Mouse (Mus musculus): ENCODE data around the gene Sbk1. TPM values are rescaled to one million over a fixed set of nuclear protein-coding genes. Genes with fewer than 3 reads are reported as not detected.
A peak's percentile ranks its signal among the peaks of the same experiment; 100 is the strongest.
"Not testable (repeated sequence)": the region's sequence is repeated elsewhere in the genome, so short reads cannot be mapped to it uniquely, and the experiment has no call there.

Gene Sbk1
- total RNA-seq, 4 experiments from 2014 or later, result 32.4 to 142 (median 75.6) TPM

- DNase-seq, result no peak
Measured at GRCm38 (mm10) chr7:126288104-126288497, 15.7 kb downstream of the Sbk1 start.

DNA sequence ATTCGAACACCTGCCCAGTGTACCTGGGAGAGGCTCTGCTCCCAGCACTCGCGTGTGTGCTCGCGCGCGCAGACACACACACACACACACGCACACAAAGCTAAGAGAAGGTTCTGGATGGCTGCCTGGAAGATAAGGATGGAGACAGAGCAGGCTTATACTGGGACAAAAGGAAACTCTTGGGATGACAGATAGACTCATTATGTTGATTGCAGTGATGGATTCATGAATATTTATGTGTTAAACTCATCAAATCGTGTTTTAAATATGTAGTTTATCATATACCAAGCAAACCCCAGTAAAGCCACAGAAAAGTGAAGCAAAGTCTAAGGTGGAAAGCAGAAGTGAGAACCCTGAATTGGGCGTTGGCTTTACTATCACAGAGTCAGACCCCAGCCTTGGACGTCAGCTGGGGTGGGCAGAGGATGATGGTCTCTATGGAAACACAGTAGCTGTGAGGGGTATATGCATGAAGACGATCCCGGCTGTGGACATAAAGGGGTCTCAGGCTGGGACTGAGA, 16.2 kb downstream of the Sbk1 start:
- DNase-seq, result no peak

- no peak for DNase-seq
Measured at GRCm38 (mm10) chr7:126289371-126289770, 17.0 kb downstream of the Sbk1 start.

DNA sequence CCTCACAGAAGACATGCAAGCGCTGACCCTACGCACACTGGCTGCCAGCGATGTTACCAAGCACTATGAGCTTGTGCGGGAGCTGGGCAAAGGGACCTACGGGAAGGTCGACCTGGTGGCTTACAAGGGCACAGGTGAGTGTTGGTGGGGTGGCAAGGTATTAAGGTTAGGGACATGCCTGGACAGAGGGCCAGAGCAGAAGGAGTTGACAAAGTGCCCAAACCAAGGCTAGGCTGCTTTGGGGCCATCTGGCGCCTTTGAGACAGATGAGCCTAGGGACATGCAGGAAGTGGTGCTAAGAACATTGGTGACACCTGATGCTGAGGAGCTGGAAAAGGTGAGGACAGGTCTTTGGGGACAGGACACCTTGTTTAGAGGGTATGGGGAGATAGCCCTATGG, 17.5 kb downstream of the Sbk1 start:
- DNase-seq, result no peak

DNA sequence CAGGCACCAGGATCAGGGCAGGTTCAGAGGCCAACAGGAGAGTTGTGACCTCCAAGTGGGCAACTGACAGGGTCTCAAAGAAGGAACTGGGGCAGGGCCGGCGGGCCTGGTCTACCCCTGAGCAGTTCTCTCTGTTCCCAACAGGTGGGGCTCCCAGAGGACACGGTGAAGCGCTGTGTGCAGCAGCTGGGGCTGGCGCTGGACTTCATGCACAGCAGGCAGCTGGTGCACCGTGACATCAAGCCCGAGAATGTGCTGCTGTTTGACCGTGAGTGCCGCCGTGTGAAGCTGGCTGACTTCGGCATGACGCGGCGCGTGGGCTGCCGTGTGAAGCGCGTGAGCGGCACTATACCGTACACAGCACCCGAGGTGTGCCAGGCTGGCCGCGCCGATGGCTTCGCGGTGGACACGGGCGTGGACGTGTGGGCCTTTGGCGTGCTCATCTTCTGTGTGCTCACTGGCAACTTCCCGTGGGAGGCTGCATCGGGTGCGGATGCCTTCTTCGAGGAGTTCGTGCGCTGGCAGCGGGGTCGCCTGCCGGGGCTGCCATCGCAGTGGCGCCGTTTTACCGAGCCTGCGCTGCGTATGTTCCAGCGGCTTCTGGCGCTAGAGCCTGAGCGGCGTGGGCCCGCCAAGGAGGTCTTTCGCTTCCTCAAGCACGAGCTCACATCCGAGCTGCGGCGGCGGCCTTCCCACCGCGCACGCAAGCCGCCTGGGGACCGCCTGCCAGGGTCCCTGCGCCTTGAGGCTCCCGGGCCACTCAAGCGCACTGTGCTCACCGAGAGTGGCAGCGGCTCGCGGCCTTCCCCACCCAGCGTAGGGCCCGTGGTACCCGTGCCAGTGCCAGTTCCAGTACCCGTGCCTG, 19.5 kb downstream of the Sbk1 start:
- DNase-seq, result no peak

DNA sequence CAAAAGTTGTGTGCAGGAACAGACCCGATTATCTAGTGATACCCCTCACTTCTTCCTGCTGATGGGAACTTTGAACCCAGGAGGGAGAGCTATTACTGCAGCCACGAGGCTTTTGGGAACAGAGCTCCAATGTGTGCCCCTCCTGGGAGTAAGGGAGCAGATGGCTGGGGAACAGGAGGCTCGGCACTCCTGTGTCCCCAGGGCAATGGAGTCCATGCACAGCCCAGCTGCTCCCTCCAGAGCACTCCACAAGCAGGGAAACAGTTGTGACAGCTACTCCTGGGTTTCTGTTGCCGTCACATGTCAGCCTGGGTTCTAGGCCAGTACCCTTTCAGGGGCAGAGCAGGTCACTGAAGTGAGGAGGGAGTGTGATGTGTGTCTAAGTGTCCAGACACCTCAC, 20.7 kb downstream of the Sbk1 start:
- DNase-seq, result no peak

- no peak for DNase-seq
Measured at GRCm38 (mm10) chr7:126297579-126298460, 25.4 kb downstream of the Sbk1 start.

GRCm38 (mm10) chr7:126298856-126299255, 26.4 kb downstream of the Sbk1 start:
- DNase-seq, result peak; percentile 87

DNA sequence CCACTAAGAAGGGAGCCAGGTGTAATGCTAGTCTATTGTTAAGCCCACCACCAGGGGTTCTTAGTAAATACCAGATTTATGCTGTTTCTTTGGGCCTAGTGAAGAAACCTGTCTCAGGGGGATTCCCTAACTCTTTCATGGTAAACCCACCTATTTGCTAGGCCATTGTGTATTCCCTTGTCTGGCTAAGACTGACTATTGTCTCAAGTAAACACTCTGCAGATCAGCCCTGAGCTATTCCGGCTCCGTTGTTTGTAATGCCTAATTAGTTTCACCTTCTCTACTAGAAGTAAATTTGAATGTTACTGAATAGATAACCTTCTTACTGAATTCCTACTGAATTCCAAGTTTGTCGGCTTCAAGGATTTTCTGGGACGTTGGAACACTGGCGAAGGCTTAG, 29.4 kb downstream of the Sbk1 start:
- not testable (repeated sequence) for DNase-seq

GRCm38 (mm10) chr7:126311822-126312221, 39.4 kb downstream of the Sbk1 start:
- DNase-seq, result no peak

DNA sequence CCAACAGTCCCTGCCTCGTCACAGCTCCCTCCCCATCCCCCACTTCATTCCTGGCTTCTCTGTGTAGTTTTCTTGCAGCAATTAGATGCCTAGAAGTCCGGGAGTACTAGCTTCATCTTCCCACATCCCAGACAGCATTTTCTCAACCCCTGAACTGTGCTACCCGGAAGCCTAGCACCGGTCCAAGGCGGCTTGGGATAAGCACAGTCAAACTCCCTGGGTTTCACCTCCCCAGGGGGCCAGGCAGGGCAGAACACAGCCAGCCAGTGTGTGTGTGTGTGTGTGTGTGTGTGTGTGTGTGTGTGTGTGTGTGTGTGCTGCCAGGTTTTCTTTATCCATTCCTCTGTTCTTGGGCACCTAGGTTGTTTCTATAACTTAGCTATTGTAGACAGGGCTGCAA, 40.9 kb downstream of the Sbk1 start:
- DNase-seq, result no peak

GRCm38 (mm10) chr7:126314273-126314672, 41.9 kb downstream of the Sbk1 start:
- no peak for DNase-seq

DNA sequence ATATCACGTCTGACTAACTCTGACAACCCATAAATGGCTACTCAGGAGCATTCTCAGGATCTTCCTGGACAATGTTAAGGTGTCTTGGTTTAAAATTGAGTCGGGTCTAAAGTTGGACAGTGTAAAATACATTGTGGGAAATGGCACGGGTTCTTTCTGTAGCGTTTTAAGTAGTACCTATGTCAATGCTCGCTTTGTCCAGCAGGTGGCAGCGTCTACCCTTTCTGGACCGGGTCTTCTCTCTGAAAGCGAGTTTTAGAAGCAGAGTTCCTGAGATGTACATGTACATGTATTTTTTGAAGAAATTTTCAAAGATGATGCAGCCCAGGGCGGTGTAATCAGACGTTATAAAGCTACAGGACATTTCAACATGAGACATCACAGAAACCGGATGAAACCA, 51.3 kb downstream of the Sbk1 start:
- DNase-seq, result peak; percentile 37

DNA sequence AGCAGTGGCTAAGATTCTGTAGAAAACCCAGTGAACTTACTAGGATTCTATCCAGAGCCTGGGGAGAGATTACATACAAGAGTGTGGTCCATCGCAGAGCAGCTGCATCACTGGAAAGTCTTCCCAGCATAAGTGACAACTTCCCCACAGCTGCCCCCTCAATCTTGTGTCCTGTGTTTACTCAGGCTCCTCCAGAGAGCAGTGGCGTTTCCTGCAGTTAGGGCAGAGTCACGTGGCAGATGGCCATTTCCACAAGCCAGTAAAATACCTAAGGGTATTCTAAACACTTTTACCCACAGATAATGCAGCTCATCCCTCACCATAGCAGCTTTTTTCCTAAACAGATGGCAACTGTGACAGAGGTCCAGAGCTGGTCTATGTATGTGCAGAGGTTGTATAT, 52.4 kb downstream of the Sbk1 start:
- no peak for DNase-seq

DNA sequence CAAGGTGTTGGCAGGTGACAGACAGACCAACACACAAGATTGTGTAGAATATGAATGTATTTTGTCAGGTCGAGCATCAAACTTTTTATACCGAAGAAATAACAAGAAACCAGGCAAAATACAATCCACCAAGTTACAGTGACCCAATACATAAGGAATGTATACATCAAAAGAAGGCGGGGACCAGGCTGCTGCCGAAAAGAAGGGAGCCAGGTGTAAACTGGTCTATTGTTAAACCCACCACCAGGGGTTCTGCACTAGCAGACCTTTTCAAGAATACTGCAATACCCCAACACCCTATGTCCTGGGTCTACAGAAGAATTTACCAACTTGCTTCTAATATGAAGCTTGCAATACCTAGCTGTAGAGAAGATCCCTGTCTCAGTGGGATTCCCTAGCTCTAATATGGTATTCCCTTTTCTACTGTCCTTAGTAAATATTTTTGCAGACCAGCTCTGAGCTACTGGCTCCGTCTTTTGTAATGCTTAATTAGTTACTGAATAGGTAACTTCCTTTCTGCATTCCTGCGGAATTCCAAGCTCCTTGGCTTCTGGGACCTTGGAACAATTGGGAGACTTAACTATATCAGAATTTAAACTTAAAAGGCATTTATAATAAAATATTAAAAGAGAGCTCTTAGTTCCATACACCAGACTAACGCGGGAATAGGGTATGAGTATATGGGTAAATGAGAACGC, 53.3 kb downstream of the Sbk1 start:
- DNase-seq, result not testable (repeated sequence)

- not testable (repeated sequence) for DNase-seq
Measured at GRCm38 (mm10) chr7:126328848-126329247, 56.4 kb downstream of the Sbk1 start.

DNA sequence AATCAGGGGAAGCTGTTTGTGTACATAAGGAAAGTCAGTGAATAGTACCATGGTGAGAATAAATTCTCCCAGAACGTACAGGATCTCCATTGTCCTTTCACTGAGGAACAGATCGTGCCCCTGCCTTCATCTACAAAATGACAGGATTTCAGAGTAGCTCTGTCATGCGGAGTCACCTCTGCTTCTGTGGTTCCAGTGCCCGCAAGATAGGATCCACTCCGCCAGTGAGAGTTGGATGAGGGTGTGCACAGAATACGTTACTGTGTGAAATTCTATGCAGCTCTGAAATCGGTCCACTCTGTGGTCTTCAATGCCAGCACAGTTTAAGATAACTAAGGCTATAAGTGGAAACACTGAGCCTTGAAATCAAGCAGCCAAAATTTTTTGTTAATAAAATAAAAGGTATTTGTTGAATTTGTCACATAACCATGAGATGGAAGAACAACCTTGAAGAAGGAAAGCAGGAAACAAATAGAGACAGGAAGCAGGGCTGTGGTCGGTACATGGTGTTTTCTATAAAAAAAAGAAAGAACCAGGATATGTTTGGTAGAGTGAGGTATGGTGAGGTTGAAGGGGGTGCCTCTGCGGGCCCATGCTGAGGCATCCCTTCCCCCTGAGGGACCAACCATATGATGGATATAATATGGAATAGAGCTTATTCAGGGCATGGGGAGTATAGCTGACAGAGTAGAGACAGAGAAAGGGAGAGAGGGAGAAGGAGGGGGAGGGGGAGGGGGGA, 57.7 kb downstream of the Sbk1 start:
- no peak for DNase-seq

GRCm38 (mm10) chr7:126330693-126331092, 58.3 kb downstream of the Sbk1 start:
- no peak for DNase-seq

- no peak for DNase-seq
Measured at GRCm38 (mm10) chr7:126332691-126333090, 60.3 kb downstream of the Sbk1 start.

DNA sequence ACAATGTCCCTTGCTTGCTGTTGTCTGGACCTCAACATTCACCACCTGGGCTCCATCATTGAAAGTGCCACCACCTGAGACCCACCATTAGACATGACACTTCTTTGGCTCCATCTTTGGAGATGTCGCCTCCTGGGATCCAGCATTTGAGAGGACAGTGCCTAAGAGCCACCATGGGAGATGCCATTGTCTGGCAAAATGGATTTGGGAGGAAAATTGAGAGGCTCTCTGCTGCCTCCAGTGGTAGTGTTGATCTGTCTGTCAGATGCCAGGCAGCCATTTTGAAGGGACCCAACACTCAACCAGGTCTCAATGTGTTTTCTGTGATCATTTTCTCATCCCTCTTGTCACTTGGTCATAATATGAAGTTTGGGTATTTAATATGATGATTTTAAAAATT, 63.1 kb downstream of the Sbk1 start:
- no peak for DNase-seq

DNA sequence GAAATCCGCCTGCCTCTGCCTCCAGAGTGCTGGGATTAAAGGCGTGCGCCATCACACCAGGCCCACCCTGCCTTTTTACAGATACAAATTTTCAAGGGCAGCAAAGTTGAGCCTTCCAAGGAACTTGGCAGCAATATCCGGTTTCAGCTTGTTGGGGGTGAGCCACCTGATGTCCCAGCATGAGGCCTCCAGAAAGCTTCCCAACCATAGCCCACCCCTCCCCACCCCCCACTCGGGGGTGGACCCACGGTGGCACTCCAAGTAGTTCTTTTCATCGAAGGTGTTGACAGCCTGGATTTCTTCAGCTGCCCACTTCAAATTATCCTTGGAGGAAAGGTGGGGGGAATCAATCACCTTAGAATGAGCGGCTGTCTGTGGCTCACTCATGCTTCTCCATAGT, 66.5 kb downstream of the Sbk1 start:
- no peak for DNase-seq

- no peak for DNase-seq
Measured at GRCm38 (mm10) chr7:126339521-126339971, 67.1 kb downstream of the Sbk1 start.
